Mouse (Mus musculus) layer of hippocampus, adult 11-12 months (tissue): ENCODE measurements around the gene Dnaic2.

Experiments used
- DNase-seq: peaks from one replicate; pipeline ENCODE4 v3.0.0; 2022; ENCODE audit warnings: low spot score

The Dnaic2 gene

GRCm38 (mm10) chr11:114726965-114727825, at the start of gene Dnaic2:
Gene Dnaic2 (plus strand): TSS chr11:114727408.
- peak; percentile 67 for DNase-seq

- DNase-seq: no peak
Measured at GRCm38 (mm10) chr11:114679582-114679981, 47.6 kb upstream of the Dnaic2 start.

GRCm38 (mm10) chr11:114680291-114680690, 46.9 kb upstream of the Dnaic2 start:
- no peak for DNase-seq

GRCm38 (mm10) chr11:114681054-114681453, 46.2 kb upstream of the Dnaic2 start:
- DNase-seq: no peak

- DNase-seq: no peak
Measured at GRCm38 (mm10) chr11:114682321-114682900, 44.8 kb upstream of the Dnaic2 start.

GRCm38 (mm10) chr11:114683029-114683721, 44.0 kb upstream of the Dnaic2 start:
- DNase-seq: no peak

GRCm38 (mm10) chr11:114683722-114684621, 43.2 kb upstream of the Dnaic2 start:
- DNase-seq: no peak

GRCm38 (mm10) chr11:114684627-114685373, 42.4 kb upstream of the Dnaic2 start:
- no peak for DNase-seq

GRCm38 (mm10) chr11:114685526-114686040, 41.6 kb upstream of the Dnaic2 start:
- no peak for DNase-seq

GRCm38 (mm10) chr11:114686221-114686959, 40.8 kb upstream of the Dnaic2 start:
- DNase-seq: no peak

- no peak for DNase-seq
Measured at GRCm38 (mm10) chr11:114687574-114688188, 39.5 kb upstream of the Dnaic2 start.

GRCm38 (mm10) chr11:114688729-114689128, 38.5 kb upstream of the Dnaic2 start:
- DNase-seq: no peak

GRCm38 (mm10) chr11:114690192-114690591, 37.0 kb upstream of the Dnaic2 start:
- DNase-seq: peak; percentile 64

- no peak for DNase-seq
Measured at GRCm38 (mm10) chr11:114691454-114692182, 35.6 kb upstream of the Dnaic2 start.

GRCm38 (mm10) chr11:114692601-114693000, 34.6 kb upstream of the Dnaic2 start:
- no peak for DNase-seq

- no peak for DNase-seq
Measured at GRCm38 (mm10) chr11:114693456-114693855, 33.8 kb upstream of the Dnaic2 start.

- no peak for DNase-seq
Measured at GRCm38 (mm10) chr11:114694451-114694850, 32.8 kb upstream of the Dnaic2 start.

- DNase-seq: no peak
Measured at GRCm38 (mm10) chr11:114698496-114698895, 28.7 kb upstream of the Dnaic2 start.

- DNase-seq: no peak
Measured at GRCm38 (mm10) chr11:114699511-114699910, 27.7 kb upstream of the Dnaic2 start.
